ENCODE assay signal across 28 mouse cellular contexts in the genomic region with DNA sequence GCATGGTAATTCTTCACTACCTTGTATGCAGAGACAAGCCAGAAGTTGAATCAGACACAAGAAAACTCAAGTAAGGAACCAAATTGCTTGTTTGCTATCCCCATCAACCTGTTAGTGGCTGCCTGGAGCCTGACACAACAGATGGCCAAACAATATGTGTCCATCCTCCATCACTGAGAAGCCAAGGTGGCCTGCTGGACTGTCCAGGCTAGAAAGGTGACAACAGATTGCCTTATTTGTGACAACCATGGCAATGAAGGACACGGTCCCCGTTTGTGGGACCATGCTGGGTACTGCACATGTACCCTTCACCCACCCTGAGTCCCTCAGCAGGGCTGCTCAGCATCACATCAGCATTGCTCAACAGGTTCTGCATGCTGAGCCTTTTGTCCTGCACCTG. TPM values are rescaled to one million over a fixed set of nuclear protein-coding genes. Genes with fewer than 3 reads are reported as not detected.
A peak's percentile ranks its signal among the peaks of the same experiment; 100 is the strongest.
DNase-seq lines count a peak whose midpoint lies in the region; ATAC-seq lines count a peak whose summit lies in the region.
"Had no signal": no experiment of that assay in that cellular context is flagged by ENCODE, and none has a peak within 500 bp of the region (broad histone marks: within the 10 kb centered on the region; RNA-seq: fewer than 3 reads in every experiment).

No protein-coding gene starts in this region.

- 0 out of 2 replicates have a peak, but pooled peaks cover 3% of the 10 kb centered on the region for H3K4me1 ChIP-seq in heart, embryonic 10.5 days
- no peaks in the 10 kb centered on the region for H3K4me1 ChIP-seq in liver, embryonic 11.5 days (replicated peaks; ENCODE audit: control insufficient read depth, insufficient read depth, low read length)
- H3K4me1 ChIP-seq: kidney, embryonic 15.5 days; lung, embryonic 15.5 days had no signal

- no peaks in the 10 kb centered on the region for H3K27me3 ChIP-seq in heart, embryonic 10.5 days (ENCODE audit: insufficient read depth, poor library complexity, severe bottlenecking)
- H3K27me3 ChIP-seq in liver, embryonic 11.5 days (replicated peaks; ENCODE audit: control insufficient read depth, insufficient read depth, low read length): no peaks in the 10 kb centered on the region
- H3K27me3 ChIP-seq: hindbrain, embryonic 15.5 days; kidney, embryonic 15.5 days; limb, embryonic 12.5 days; lung, embryonic 15.5 days; midbrain, embryonic 13.5 days had no signal

- 84% methylated on average over 2 of the region's 2 CpGs for WGBS in heart, embryonic 10.5 days
- WGBS in liver, embryonic 11.5 days: 81% methylated on average over 2 of the region's 2 CpGs

- ATAC-seq in liver, embryonic 11.5 days (replicated peaks; ENCODE audit: low FRiP score): no peak
- ATAC-seq: inflammation-experienced regulatory T-cells, adult 6 months; midbrain, embryonic 13.5 days had no signal

- H3K9me3 ChIP-seq in heart, embryonic 10.5 days: no peaks in the 10 kb centered on the region
- H3K9me3 ChIP-seq in liver, embryonic 11.5 days (ENCODE audit: control insufficient read depth, low read length): no peaks in the 10 kb centered on the region
- H3K9me3 ChIP-seq: hindbrain, embryonic 10.5 days; hindbrain, embryonic 15.5 days; kidney, embryonic 15.5 days; limb, embryonic 12.5 days; lung, embryonic 15.5 days; midbrain, embryonic 13.5 days had no signal

- DNase-seq in heart, adult 11 months: peak; percentile 76
- DNase-seq in heart, embryonic 10.5 days (ENCODE audit: low spot score): no peak
- peak; percentile 71 for DNase-seq in cerebellum, adult 11 months
- DNase-seq in cerebellum, adult 18-20 months: peak; percentile 74 to 83
- peak; percentile 29 to 31 for DNase-seq in cerebellum, postnatal 10 days
- DNase-seq in embryo, embryonic 9.5 days (ENCODE audit: extremely low spot score): no peak
- no peak for DNase-seq in liver, embryonic 11.5 days (ENCODE audit: low spot score)
- DNase-seq: adrenal gland, postnatal 25 days; B cell, adult 2 months; gastrocnemius, postnatal 36 days; heart, postnatal 14 days; kidney, adult 18-20 months; kidney, postnatal 36 days; right cerebral cortex, adult 18-20 months; right cerebral cortex, postnatal 4 days; thymus, adult 18-20 months; thymus, postnatal 36 days had no signal

- no peak overlapping the region for H3K9ac ChIP-seq in liver, embryonic 11.5 days (ENCODE audit: low read depth, low read length)
- H3K9ac ChIP-seq: hindbrain, embryonic 15.5 days; kidney, embryonic 15.5 days; limb, embryonic 12.5 days; lung, embryonic 15.5 days; midbrain, embryonic 13.5 days had no signal

- no peak overlapping the region for H3K4me3 ChIP-seq in heart, embryonic 10.5 days
- H3K4me3 ChIP-seq in liver, embryonic 11.5 days (ENCODE audit: low read depth, low read length): no peak overlapping the region
- H3K4me3 ChIP-seq: erythroblast, embryonic 14.5 days; hindbrain, embryonic 10.5 days; hindbrain, embryonic 15.5 days; kidney, embryonic 15.5 days; layer of hippocampus, adult 2 months; left cerebral cortex, adult 2 months; limb, embryonic 12.5 days; lung, embryonic 15.5 days; midbrain, embryonic 13.5 days had no signal

- H3K27ac ChIP-seq in heart, embryonic 10.5 days: no peak overlapping the region
- H3K27ac ChIP-seq in liver, embryonic 11.5 days (ENCODE audit: low read depth, low read length): no peak overlapping the region
- H3K27ac ChIP-seq: hindbrain, embryonic 10.5 days; hindbrain, embryonic 15.5 days; kidney, embryonic 15.5 days; layer of hippocampus, adult 2 months; left cerebral cortex, adult 2 months; limb, embryonic 12.5 days; lung, embryonic 15.5 days; midbrain, embryonic 13.5 days; stomach, postnatal 0 days had no signal

- H3K4me2 ChIP-seq in liver, embryonic 11.5 days: no peak overlapping the region
- H3K4me2 ChIP-seq: hindbrain, embryonic 15.5 days; kidney, embryonic 15.5 days; limb, embryonic 12.5 days; lung, embryonic 15.5 days; midbrain, embryonic 13.5 days had no signal

- H3K36me3 ChIP-seq in heart, embryonic 10.5 days: no peaks in the 10 kb centered on the region
- no peaks in the 10 kb centered on the region for H3K36me3 ChIP-seq in liver, embryonic 11.5 days (ENCODE audit: control insufficient read depth, insufficient read depth, low read length)
- H3K36me3 ChIP-seq: hindbrain, embryonic 15.5 days; lung, embryonic 15.5 days; midbrain, embryonic 13.5 days had no signal

RNA-seq across cellular contexts. Expression of gene D630045J12Rik, which starts 34.5 kb away (rescaled TPM):
- polyA plus RNA-seq in heart, embryonic 10.5 days (2016; fragmentation: Nextera tagmentation; extraction: Ambion mirVana): 2.2 and 5.0 TPM in 2 replicates
- polyA plus RNA-seq in liver, embryonic 11.5 days (2014; fragmentation: Nextera tagmentation; extraction: Ambion mirVana): 3.0 TPM in 2 replicates

Comparison
In these comparisons a context has a peak if more than half of its experiments do, and no peak if none do; other contexts are left out.
1. DNase-seq: peak in heart, adult 11 months (single experiment), cerebellum, adult 11 months (single experiment), cerebellum, adult 18-20 months (2 of 2) and cerebellum, postnatal 10 days (2 of 2); none in heart, embryonic 10.5 days (single experiment), embryo, embryonic 9.5 days (single experiment) and liver, embryonic 11.5 days (single experiment).